Mouse (Mus musculus): ENCODE results near the gene Cct8. TPM values are rescaled to one million over a fixed set of nuclear protein-coding genes. Genes with fewer than 3 reads are reported as not detected.
"Not testable (repeated sequence)": the region's sequence is repeated elsewhere in the genome, so short reads cannot be mapped to it uniquely, and the experiment has no call there.

The Cct8 gene
- polyA plus RNA-seq, 1 experiment from 2014 or later: 566 TPM

- not testable (repeated sequence) for H3K27ac ChIP-seq; H3K4me3 ChIP-seq; DNase-seq (ENCODE audit: low spot score); H3K27me3 ChIP-seq (ENCODE audit: insufficient read depth, poor library complexity, severe bottlenecking); H3K9me3 ChIP-seq
- Histone ChIP-seq H3K4me1 (peaks cover 12% of the 10 kb centered on the region), H3K36me3 (peaks cover 69% of the 10 kb centered on the region)
- WGBS: 94% methylated on average over 12 of the region's 12 CpGs
Observed at GRCm38 (mm10) chr16:87492191-87492792, 3.4 kb downstream of the Cct8 start.

GRCm38 (mm10) chr16:87488605-87489004 lies 7.1 kb downstream of the Cct8 start:
- WGBS: 75% methylated on average over 2 of the region's 2 CpGs
- H3K9me3 ChIP-seq: no peaks in the 10 kb centered on the region
- no peaks in the 10 kb centered on the region for H3K4me1 ChIP-seq
- peaks cover 98% of the 10 kb centered on the region for H3K36me3 ChIP-seq
- no peak overlapping the region for H3K4me3 ChIP-seq
- H3K27ac ChIP-seq: no peak overlapping the region
- DNase-seq (ENCODE audit: low spot score): no peak
- no peaks in the 10 kb centered on the region for H3K27me3 ChIP-seq (ENCODE audit: insufficient read depth, poor library complexity, severe bottlenecking)

GRCm38 (mm10) chr16:87486739-87487138 lies 8.9 kb downstream of the Cct8 start:
- Histone ChIP-seq H3K27me3 (ENCODE audit: insufficient read depth, poor library complexity, severe bottlenecking) (no peaks in the 10 kb centered on the region), H3K36me3 (peaks cover 97% of the 10 kb centered on the region), H3K4me3 (no peak overlapping the region), H3K9me3 (no peaks in the 10 kb centered on the region), H3K4me1 (no peaks in the 10 kb centered on the region), H3K27ac (no peak overlapping the region)
- 92% methylated on average over 5 of the region's 5 CpGs for WGBS
- no peak for DNase-seq (ENCODE audit: low spot score)

- H3K4me3 ChIP-seq: no peak overlapping the region
- WGBS: 93% methylated on average over 5 of the region's 5 CpGs
- no peak overlapping the region for H3K27ac ChIP-seq
- no peaks in the 10 kb centered on the region for H3K27me3 ChIP-seq (ENCODE audit: insufficient read depth, poor library complexity, severe bottlenecking)
- no peaks in the 10 kb centered on the region for H3K4me1 ChIP-seq
- no peaks in the 10 kb centered on the region for H3K9me3 ChIP-seq
- no peak for DNase-seq (ENCODE audit: low spot score)
- peaks cover 84% of the 10 kb centered on the region for H3K36me3 ChIP-seq
Observed at GRCm38 (mm10) chr16:87484367-87484766, 11.3 kb downstream of the Cct8 start.

- H3K36me3 ChIP-seq: peaks cover 92% of the 10 kb centered on the region
- H3K27ac ChIP-seq: no peak overlapping the region
- no peaks in the 10 kb centered on the region for H3K9me3 ChIP-seq
- no peaks in the 10 kb centered on the region for H3K4me1 ChIP-seq
- no peak overlapping the region for H3K4me3 ChIP-seq
- no peak for DNase-seq (ENCODE audit: low spot score)
- 88% methylated on average over 4 of the region's 4 CpGs for WGBS
- no peaks in the 10 kb centered on the region for H3K27me3 ChIP-seq (ENCODE audit: insufficient read depth, poor library complexity, severe bottlenecking)
Observed at GRCm38 (mm10) chr16:87470579-87470978, 25.1 kb downstream of the Cct8 start.

GRCm38 (mm10) chr16:87458752-87459151 lies 36.9 kb downstream of the Cct8 start:
- 95% methylated on average over 3 of the region's 3 CpGs for WGBS
- H3K4me1 ChIP-seq: peaks cover 17% of the 10 kb centered on the region
- peaks cover 40% of the 10 kb centered on the region for H3K36me3 ChIP-seq
- no peaks in the 10 kb centered on the region for H3K27me3 ChIP-seq (ENCODE audit: insufficient read depth, poor library complexity, severe bottlenecking)
- no peaks in the 10 kb centered on the region for H3K9me3 ChIP-seq
- H3K27ac ChIP-seq: no peak overlapping the region
- no peak for DNase-seq (ENCODE audit: low spot score)
- H3K4me3 ChIP-seq: no peak overlapping the region

- under 1% methylated on average over 38 of the region's 38 CpGs for WGBS
- Histone ChIP-seq H3K27ac (peak overlapping the region; percentile 95), H3K4me1 (peaks cover 17% of the 10 kb centered on the region), H3K27me3 (ENCODE audit: insufficient read depth, poor library complexity, severe bottlenecking) (no peaks in the 10 kb centered on the region), H3K4me3 (peak overlapping the region; percentile 96), H3K36me3 (peaks cover 13% of the 10 kb centered on the region), H3K9me3 (no peaks in the 10 kb centered on the region)
- no peak for DNase-seq (ENCODE audit: low spot score)
Observed at GRCm38 (mm10) chr16:87455180-87455611, 40.5 kb downstream of the Cct8 start.

- Histone ChIP-seq H3K4me1 (peaks cover 17% of the 10 kb centered on the region), H3K27ac (peak within 1 kb of the TSS; percentile 95), H3K4me3 (peak within 1 kb of the TSS; percentile 96), H3K9me3 (no peaks in the 10 kb centered on the region), H3K36me3 (peaks cover 8% of the 10 kb centered on the region), H3K27me3 (ENCODE audit: insufficient read depth, poor library complexity, severe bottlenecking) (no peaks in the 10 kb centered on the region)
- peak; percentile 96 for DNase-seq (ENCODE audit: low spot score)
- 9% methylated on average over 45 of the region's 45 CpGs for WGBS
Observed at GRCm38 (mm10) chr16:87454419-87455179, 41.1 kb downstream of the Cct8 start, which contains the start of gene Usp16. Gene Usp16 (plus strand): TSS chr16:87454703.

GRCm38 (mm10) chr16:87453226-87453625 lies 42.4 kb downstream of the Cct8 start:
- WGBS: 81% methylated on average over 2 of the region's 2 CpGs
- no peaks in the 10 kb centered on the region for H3K36me3 ChIP-seq
- H3K4me3 ChIP-seq: no peak overlapping the region
- no peaks in the 10 kb centered on the region for H3K9me3 ChIP-seq
- no peaks in the 10 kb centered on the region for H3K27me3 ChIP-seq (ENCODE audit: insufficient read depth, poor library complexity, severe bottlenecking)
- peaks cover 17% of the 10 kb centered on the region for H3K4me1 ChIP-seq
- peak; percentile 43 for DNase-seq (ENCODE audit: low spot score)
- H3K27ac ChIP-seq: no peak overlapping the region

GRCm38 (mm10) chr16:87445528-87445927 lies 50.1 kb downstream of the Cct8 start:
- H3K4me1 ChIP-seq: peaks cover 11% of the 10 kb centered on the region
- no peak for DNase-seq (ENCODE audit: low spot score)
- no peaks in the 10 kb centered on the region for H3K9me3 ChIP-seq
- H3K27me3 ChIP-seq (ENCODE audit: insufficient read depth, poor library complexity, severe bottlenecking): no peaks in the 10 kb centered on the region
- 93% methylated on average over 3 of the region's 3 CpGs for whole genome bisulfite sequencing
- no peak overlapping the region for H3K4me3 ChIP-seq
- no peak overlapping the region for H3K27ac ChIP-seq
- H3K36me3 ChIP-seq: no peaks in the 10 kb centered on the region

GRCm38 (mm10) chr16:87445110-87445509 lies 50.6 kb downstream of the Cct8 start:
- H3K27ac ChIP-seq: no peak overlapping the region
- no peak overlapping the region for H3K4me3 ChIP-seq
- H3K36me3 ChIP-seq: no peaks in the 10 kb centered on the region
- H3K4me1 ChIP-seq: peaks cover 11% of the 10 kb centered on the region
- no peaks in the 10 kb centered on the region for H3K9me3 ChIP-seq
- no peak for DNase-seq (ENCODE audit: low spot score)
- no peaks in the 10 kb centered on the region for H3K27me3 ChIP-seq (ENCODE audit: insufficient read depth, poor library complexity, severe bottlenecking)

GRCm38 (mm10) chr16:87444071-87444470 lies 51.6 kb downstream of the Cct8 start:
- Histone ChIP-seq H3K36me3 (no peaks in the 10 kb centered on the region), H3K4me3 (no peak overlapping the region)
- WGBS: 22% methylated on average over 1 of the region's 1 CpGs

GRCm38 (mm10) chr16:87443245-87443644 lies 52.4 kb downstream of the Cct8 start:
- Histone ChIP-seq H3K36me3 (no peaks in the 10 kb centered on the region), H3K27ac (no peak overlapping the region), H3K4me3 (no peak overlapping the region), H3K27me3 (ENCODE audit: insufficient read depth, poor library complexity, severe bottlenecking) (no peaks in the 10 kb centered on the region), H3K9me3 (no peaks in the 10 kb centered on the region), H3K4me1 (peaks cover 11% of the 10 kb centered on the region)
- DNase-seq (ENCODE audit: low spot score): no peak

More at GRCm38 (mm10) chr16:87444071-87444470, 51.6 kb downstream of the Cct8 start:
- Histone ChIP-seq H3K4me1 (peaks cover 11% of the 10 kb centered on the region), H3K27ac (no peak overlapping the region), H3K27me3 (ENCODE audit: insufficient read depth, poor library complexity, severe bottlenecking) (no peaks in the 10 kb centered on the region), H3K9me3 (no peaks in the 10 kb centered on the region)
- no peak for DNase-seq (ENCODE audit: low spot score)

Measured in heart, embryonic 10.5 days (tissue).